Mouse (Mus musculus): ENCODE data around the gene Hist1h2be.

GRCm38 (mm10) chr13:23630653-23631052 lies 9.7 kb upstream of the Hist1h2be start:
- no peak for TF ChIP-seq CTCF (IDR thresholded peaks at IDR 0.05; ENCODE audit: borderline replicate concordance, insufficient read depth, low read depth, low read length)
- TF ChIP-seq POLR2A (IDR thresholded peaks at IDR 0.05; ENCODE audit: borderline replicate concordance, insufficient read depth, low read length): no peak

Measured in cerebellum, adult 2 months (tissue).